Mouse (Mus musculus) CH12.LX (cell line): ENCODE measurements around the gene Rarg. TPM values are rescaled to one million over a fixed set of nuclear protein-coding genes. Genes with fewer than 3 reads are reported as not detected.

Source experiments
- DNase-seq: peaks from one replicate; pipeline ENCODE4 v3.0.0-alpha.2; 2013; ENCODE audit errors: extremely low read depth
- H3K27ac ChIP-seq: 2 replicates; pipeline ENCODE4 v1.5.1; 2012; ENCODE audit warnings: low read depth, mild to moderate bottlenecking, control low read depth, moderate library complexity; ENCODE audit not compliant: insufficient read depth
- H3K27me3 ChIP-seq: replicated peaks from 2 replicates; pipeline ENCODE3; 2012; ENCODE audit warnings: inconsistent platforms
- H3K36me3 ChIP-seq, 2 experiments: replicated peaks in 1 of 2; 2 replicates each; pipeline versions ENCODE3 to v1.6.1; 2012; ENCODE audit warnings: inconsistent platforms in 1 of 2, low read length in 1 of 2, mild to moderate bottlenecking in 1 of 2, mixed read lengths in 1 of 2, moderate library complexity in 1 of 2; ENCODE audit not compliant: control insufficient read depth in 1 of 2, insufficient read depth in 1 of 2
- H3K4me1 ChIP-seq, 2 experiments: 2 replicates each; pipeline ENCODE4 v1.6.1; 2012; ENCODE audit warnings: inconsistent platforms in 1 of 2, moderate library complexity in 1 of 2; ENCODE audit not compliant: insufficient read depth in 2 of 2, control insufficient read depth in 1 of 2
- H3K4me2 ChIP-seq: 2 replicates; pipeline ENCODE4 v1.6.1; 2012; ENCODE audit warnings: low read depth, mild to moderate bottlenecking, control low read depth; ENCODE audit not compliant: poor library complexity, insufficient read depth, severe bottlenecking
- H3K4me3 ChIP-seq, 3 experiments: fragments of 150-350 bp in 1 of 3; sonication (generic) in 1 of 3; replicated peaks in 1 of 3; 2 replicates each; pipeline versions ENCODE3 to v1.5.1; 2011 to 2012; ENCODE audit warnings: low read depth in 2 of 3, low read length in 2 of 3, mild to moderate bottlenecking in 2 of 3, moderate library complexity in 2 of 3, control low read depth in 1 of 3, improper control_type of control experiment in 1 of 3, inconsistent platforms in 1 of 3, mixed read lengths in 1 of 3; ENCODE audit not compliant: poor library complexity in 1 of 3
- H3K79me2 ChIP-seq: replicated peaks from 2 replicates; pipeline ENCODE4 v1.6.1; 2012; ENCODE audit warnings: mild to moderate bottlenecking, moderate library complexity; ENCODE audit not compliant: control insufficient read depth, poor library complexity, insufficient read depth, severe bottlenecking; ENCODE audit errors: extremely low read depth
- H3K9ac ChIP-seq: 2 replicates; pipeline ENCODE4 v1.6.1; 2012; ENCODE audit warnings: low read depth, mild to moderate bottlenecking, control low read depth, moderate library complexity; ENCODE audit not compliant: insufficient read depth
- H3K9me3 ChIP-seq: replicated peaks from 2 replicates; pipeline ENCODE3; 2012; ENCODE audit warnings: low read length, inconsistent platforms, mixed read lengths
- BHLHE40 ChIP-seq: IDR thresholded peaks from 2 replicates; pipeline ENCODE4 v1.6.1; 2011; ENCODE audit warnings: mild to moderate bottlenecking, low read depth, low read length, improper control_type of control experiment
- CHD1 ChIP-seq: IDR thresholded peaks from 2 replicates; pipeline ENCODE4 v1.6.1; 2012; ENCODE audit warnings: low read depth, low read length, improper control_type of control experiment, inconsistent platforms
- CHD2 ChIP-seq: IDR thresholded peaks from 2 replicates; pipeline ENCODE4 v1.6.1; 2011; ENCODE audit warnings: low read length, improper control_type of control experiment
- CTCF ChIP-seq, 2 experiments: IDR thresholded peaks in 1 of 2; conservative IDR thresholded peaks in 1 of 2; 2 replicates each; pipeline ENCODE4 v1.5.1; 2011 to 2012; ENCODE audit warnings: low read depth in 2 of 2, low read length in 2 of 2, improper control_type of control experiment in 1 of 2, inconsistent platforms in 1 of 2, mild to moderate bottlenecking in 1 of 2, moderate library complexity in 1 of 2
- ELF1 ChIP-seq: IDR thresholded peaks from 2 replicates; pipeline ENCODE4 v1.6.1; 2014; ENCODE audit warnings: low read depth, mild to moderate bottlenecking, inconsistent platforms, low read length, improper control_type of control experiment
- ETS1 ChIP-seq: conservative IDR thresholded peaks from 2 replicates; pipeline ENCODE4 v1.6.1; 2012; ENCODE audit warnings: low read depth, mild to moderate bottlenecking, inconsistent platforms, low read length, improper control_type of control experiment, moderate library complexity
- GABPA ChIP-seq: IDR thresholded peaks from 2 replicates; pipeline ENCODE4 v1.6.1; 2012; ENCODE audit warnings: low read depth, low read length, improper control_type of control experiment, inconsistent platforms; ENCODE audit not compliant: insufficient replicate concordance
- IRF4 ChIP-seq: IDR thresholded peaks from 2 replicates; pipeline ENCODE4 v1.6.1; 2014; ENCODE audit warnings: low read depth, mild to moderate bottlenecking, inconsistent platforms, low read length, improper control_type of control experiment
- KAT2A ChIP-seq: IDR thresholded peaks from 2 replicates; pipeline ENCODE4 v1.6.1; 2012; ENCODE audit warnings: low read length, improper control_type of control experiment, inconsistent platforms; ENCODE audit not compliant: insufficient replicate concordance
- MAZ ChIP-seq: IDR thresholded peaks from 2 replicates; pipeline ENCODE4 v1.6.1; 2012; ENCODE audit warnings: low read depth, mild to moderate bottlenecking, inconsistent platforms, low read length, improper control_type of control experiment, moderate library complexity
- MEF2A ChIP-seq: IDR thresholded peaks from 2 replicates; pipeline ENCODE4 v1.6.1; 2014; ENCODE audit warnings: low read depth, mild to moderate bottlenecking, inconsistent platforms, low read length, improper control_type of control experiment, borderline replicate concordance
- MYC ChIP-seq: IDR thresholded peaks from 2 replicates; pipeline ENCODE4 v1.6.1; 2011; ENCODE audit warnings: low read depth, mild to moderate bottlenecking, improper control_type of control experiment, low read length
- NELFE ChIP-seq: IDR thresholded peaks from 2 replicates; pipeline ENCODE4 v1.6.1; 2011; ENCODE audit warnings: low read depth, low read length, improper control_type of control experiment
- RAD21 ChIP-seq: IDR thresholded peaks from 2 replicates; pipeline ENCODE4 v1.6.1; 2011; ENCODE audit warnings: low read depth, mild to moderate bottlenecking, low read length, improper control_type of control experiment, moderate library complexity
- RCOR1 ChIP-seq: conservative IDR thresholded peaks from 2 replicates; pipeline ENCODE4 v1.6.1; 2012; ENCODE audit warnings: low read depth, mild to moderate bottlenecking, inconsistent platforms, low read length, improper control_type of control experiment
- TBP ChIP-seq: conservative IDR thresholded peaks from 2 replicates; pipeline ENCODE4 v1.6.1; 2011; ENCODE audit warnings: low read depth, low read length, improper control_type of control experiment
- UBTF ChIP-seq: IDR thresholded peaks from 2 replicates; pipeline ENCODE4 v1.6.1; 2012; ENCODE audit warnings: low read depth, mild to moderate bottlenecking, inconsistent platforms, low read length, improper control_type of control experiment, moderate library complexity
- USF2 ChIP-seq: conservative IDR thresholded peaks from 2 replicates; pipeline ENCODE4 v1.6.1; 2011; ENCODE audit warnings: low read depth, low read length, improper control_type of control experiment
- ZKSCAN1 ChIP-seq: IDR thresholded peaks from 2 replicates; pipeline ENCODE4 v1.6.1; 2012; ENCODE audit warnings: low read depth, inconsistent platforms, low read length, improper control_type of control experiment, borderline replicate concordance
- ZMIZ1 ChIP-seq: IDR thresholded peaks from 2 replicates; pipeline ENCODE4 v1.6.1; 2012; ENCODE audit warnings: low read depth, mild to moderate bottlenecking, inconsistent platforms, low read length, improper control_type of control experiment
- dilution Hi-C: fragments of 300-500 bp; cut with MboI; formaldehyde crosslinking; loops from 2 replicates; pipeline ENCODE4 v1.14.3; 2020; ENCODE audit warnings: low sequenced_read_pairs; ENCODE audit not compliant: extremely low pct_unique_long_range_greater_than_20kb, extremely low pct_ligation_motif_present
- in situ Hi-C: fragments of 300-500 bp; cut with MboI; formaldehyde crosslinking; loops from 3 replicates; pipeline ENCODE4 v1.14.3; 2019; ENCODE audit warnings: low sequenced_read_pairs, low pct_ligation_motif_present, low pct_unique_long_range_greater_than_20kb, mixed read lengths
- polyA plus RNA-seq: library from polyadenylated mRNA; unstranded; fragments of >175 nt; gene quantifications from 2 replicates; pipeline ENCODE4 v1.2.1, GENCODE M21; 2012; ENCODE audit warnings: low read depth; ENCODE audit not compliant: insufficient read length
- total RNA-seq, 2 experiments: library from RNA; depleted of rRNA; stranded (reverse); fragments of 300-350 nt in 1 of 2; fragments of >200 nt in 1 of 2; gene quantifications; 2 replicates each; pipeline ENCODE4 v1.2.3; 2012 to 2014

Gene Rarg
- total and polyA plus RNA-seq, 3 experiments: 0.17 to 0.76 (median 0.64) TPM

- Histone ChIP-seq H3K9me3 (no peaks in the 10 kb centered on the region), H3K27ac (no peak overlapping the region), H3K9ac (no peak overlapping the region), H3K27me3 (peaks cover 66% of the 10 kb centered on the region), H3K79me2 (no peaks in the 10 kb centered on the region), H3K4me3 (no peak overlapping the region), H3K36me3 (no peaks in the 10 kb centered on the region), H3K4me2 (peak overlapping the region; percentile 16; the same call in 1 of the 2 replicates), H3K4me1 (peaks cover 18 to 31% of the 10 kb centered on the region in 2 experiments)
- in situ Hi-C loops: no loop called here
- dilution Hi-C loops: no loop called here
- DNase-seq: no peak
- TF ChIP-seq CHD2: no peak
- TF ChIP-seq UBTF: no peak
- no peak for TF ChIP-seq IRF4
- TF ChIP-seq MAZ: no peak
These were observed 5.3 kb upstream of the Rarg start for GRCm38 (mm10) chr15:102262582-102262981.

GRCm38 (mm10) chr15:102258581-102259253, 1.4 kb upstream of the Rarg start:
- no peak overlapping the region for H3K9ac ChIP-seq
- no peak overlapping the region for H3K4me2 ChIP-seq
- DNase-seq: no peak
- dilution Hi-C loops (no loop called here), in situ Hi-C loops (no loop called here)
- no peak overlapping the region for H3K27ac ChIP-seq
- no peaks in the 10 kb centered on the region for H3K36me3 ChIP-seq
- no peaks in the 10 kb centered on the region for H3K79me2 ChIP-seq
- no peaks in the 10 kb centered on the region for H3K9me3 ChIP-seq
- TF ChIP-seq ZMIZ1: no peak
- no peak for TF ChIP-seq GABPA
- H3K4me3 ChIP-seq: no peak overlapping the region
- peaks cover 18 to 41% of the 10 kb centered on the region in 2 experiments for H3K4me1 ChIP-seq
- peaks cover 85% of the 10 kb centered on the region for H3K27me3 ChIP-seq

GRCm38 (mm10) chr15:102258076-102258470, 756 bp upstream of the Rarg start:
- Histone ChIP-seq H3K27me3 (peaks cover 84% of the 10 kb centered on the region), H3K4me3 (no peak overlapping the region), H3K4me2 (peak overlapping the region; percentile 87; the same call in 1 of the 2 replicates), H3K79me2 (no peaks in the 10 kb centered on the region), H3K27ac (no peak overlapping the region), H3K9ac (no peak overlapping the region), H3K36me3 (no peaks in the 10 kb centered on the region), H3K9me3 (no peaks in the 10 kb centered on the region), H3K4me1 (peaks cover 15 to 35% of the 10 kb centered on the region in 2 experiments)
- dilution Hi-C loops (no loop called here), in situ Hi-C loops (no loop called here)
- DNase-seq: no peak
- TF ChIP-seq TBP (no peak), NELFE (no peak), BHLHE40 (no peak), IRF4 (no peak), CTCF (conservative IDR thresholded peaks at IDR 0.05 in 1 of 2, IDR thresholded peaks at IDR 0.05 in 1 of 2; ENCODE audit: low read depth in 2 of 2, low read length in 2 of 2) (no peak), ETS1 (no peak), CHD2 (no peak), USF2 (no peak), RAD21 (no peak), UBTF (no peak), MYC (no peak), KAT2A (no peak), MEF2A (no peak), ZKSCAN1 (no peak), ELF1 (no peak), RCOR1 (no peak), CHD1 (no peak)
